Mouse (Mus musculus) heart, postnatal 0 days (tissue): ENCODE data around the gene Adat1. TPM values are rescaled to one million over a fixed set of nuclear protein-coding genes. Genes with fewer than 3 reads are reported as not detected.
A peak's percentile ranks its signal among the peaks of the same experiment; 100 is the strongest.

ENCODE experiments used
- ATAC-seq: fragments of 200-750 bp; cut with Nextera tagmentation; 2 replicates; pipeline ENCODE4 v1.8.0; 2017; ENCODE audit warnings: low read depth, moderate number of reproducible peaks, moderate library complexity; ENCODE audit not compliant: insufficient read depth
- DNase-seq: peaks from one replicate; pipeline ENCODE4 v3.0.0-alpha.2; 2016; ENCODE audit warnings: low spot score
- H3K27ac ChIP-seq: fragments of 300-500 bp; sonication (generic); 2 replicates; pipeline ENCODE4 v1.5.1; 2014; ENCODE audit warnings: low read depth, mild to moderate bottlenecking
- H3K27me3 ChIP-seq: fragments of 300-500 bp; sonication (generic); 2 replicates; pipeline ENCODE4 v1.6.1; 2014; ENCODE audit warnings: low read length, mixed read lengths; ENCODE audit not compliant: control insufficient read depth, insufficient read depth
- H3K36me3 ChIP-seq: fragments of 300-500 bp; sonication (generic); replicated peaks from 2 replicates; pipeline ENCODE4 v1.6.1; 2014; ENCODE audit warnings: low read length, mixed read lengths; ENCODE audit not compliant: control insufficient read depth, insufficient read depth
- H3K4me1 ChIP-seq: fragments of 300-500 bp; sonication (generic); 2 replicates; pipeline ENCODE4 v1.6.1; 2014; ENCODE audit warnings: antibody characterized with exemption; ENCODE audit not compliant: control insufficient read depth, insufficient read depth
- H3K4me2 ChIP-seq: fragments of 300-500 bp; sonication (generic); 2 replicates; pipeline ENCODE4 v1.6.1; 2014; ENCODE audit warnings: low read depth, mild to moderate bottlenecking, low read length, moderate library complexity
- H3K4me3 ChIP-seq: fragments of 300-500 bp; sonication (generic); 2 replicates; pipeline ENCODE4 v1.5.1; 2014; ENCODE audit warnings: low read depth, low read length
- H3K9ac ChIP-seq: fragments of 300-500 bp; sonication (generic); replicated peaks from 2 replicates; pipeline ENCODE4 v1.6.1; 2014; ENCODE audit warnings: low read depth, low read length, mixed read lengths
- H3K9me3 ChIP-seq: fragments of 300-500 bp; sonication (generic); replicated peaks from 2 replicates; pipeline ENCODE4 v1.6.1; 2016; ENCODE audit warnings: low read length; ENCODE audit not compliant: control insufficient read depth
- CTCF ChIP-seq: IDR thresholded peaks from 2 replicates; pipeline ENCODE4 v1.5.1; 2016; ENCODE audit warnings: antibody characterized with exemption, control low read depth, low read depth
- EP300 ChIP-seq: IDR thresholded peaks from 2 replicates; pipeline ENCODE4 v1.6.1; 2016; ENCODE audit warnings: antibody characterized with exemption, low read depth
- WGBS: fragments of 180-500 bp; shearing (Covaris S2); extraction: QIAGEN DNeasy Blood & Tissue Kit; methylation state at CpG from one replicate; pipeline ENCODE4 v1.1.7; 2014; 5-methylcytosine and 5-hydroxymethylcytosine counted together
- polyA plus RNA-seq: library from polyadenylated mRNA; unstranded; fragments of >200 nt; fragmentation: Nextera tagmentation; extraction: Ambion mirVana; gene quantifications from 2 replicates; pipeline ENCODE4 v1.2.1, GENCODE M21; 2015
- total RNA-seq: library from RNA; depleted of rRNA; stranded (reverse); fragments of >200 nt; gene quantifications from 2 replicates; pipeline ENCODE4 v1.2.3, GENCODE M21; 2014; ENCODE audit warnings: low replicate concordance

The Adat1 gene
- total and polyA plus RNA-seq, 2 experiments from 2014 or later: 2.0 to 2.4 TPM

GRCm38 (mm10) chr8:112005601-112006000 lies 13.5 kb upstream of the Adat1 start:
- Histone ChIP-seq H3K4me2 (no peak overlapping the region), H3K36me3 (peaks cover 42% of the 10 kb centered on the region), H3K9me3 (no peaks in the 10 kb centered on the region), H3K4me1 (peaks cover 6% of the 10 kb centered on the region), H3K4me3 (no peak overlapping the region), H3K27me3 (no peaks in the 10 kb centered on the region), H3K9ac (no peak overlapping the region), H3K27ac (no peak overlapping the region)
- 84% methylated on average over 6 of the region's 6 CpGs for WGBS
- no peak for ATAC-seq
- no peak for TF ChIP-seq CTCF
- no peak for TF ChIP-seq EP300
- no peak for DNase-seq

GRCm38 (mm10) chr8:112004754-112005153 lies 12.7 kb upstream of the Adat1 start:
- no peak overlapping the region for H3K27ac ChIP-seq
- no peak overlapping the region for H3K9ac ChIP-seq
- no peaks in the 10 kb centered on the region; the same call in 1 of the 2 replicates for H3K4me1 ChIP-seq
- DNase-seq (no peak), ATAC-seq (no peak)
- no peak for TF ChIP-seq CTCF
- H3K4me3 ChIP-seq: no peak overlapping the region
- H3K36me3 ChIP-seq: peaks cover 51% of the 10 kb centered on the region
- no peaks in the 10 kb centered on the region for H3K9me3 ChIP-seq
- no peaks in the 10 kb centered on the region for H3K27me3 ChIP-seq
- H3K4me2 ChIP-seq: no peak overlapping the region

GRCm38 (mm10) chr8:111992703-111993039 lies 569 bp upstream of the Adat1 start:
- H3K4me3 ChIP-seq: no peak overlapping the region
- H3K36me3 ChIP-seq: peaks cover 62% of the 10 kb centered on the region
- H3K9ac ChIP-seq: no peak overlapping the region
- ATAC-seq (no peak), DNase-seq (no peak)
- H3K4me1 ChIP-seq: no peaks in the 10 kb centered on the region
- TF ChIP-seq EP300: no peak
- TF ChIP-seq CTCF: no peak
- no peaks in the 10 kb centered on the region for H3K9me3 ChIP-seq
- H3K27ac ChIP-seq: no peak overlapping the region
- no peaks in the 10 kb centered on the region for H3K27me3 ChIP-seq
- H3K4me2 ChIP-seq: no peak overlapping the region
- WGBS: 71% methylated on average over 3 of the region's 3 CpGs

DNA sequence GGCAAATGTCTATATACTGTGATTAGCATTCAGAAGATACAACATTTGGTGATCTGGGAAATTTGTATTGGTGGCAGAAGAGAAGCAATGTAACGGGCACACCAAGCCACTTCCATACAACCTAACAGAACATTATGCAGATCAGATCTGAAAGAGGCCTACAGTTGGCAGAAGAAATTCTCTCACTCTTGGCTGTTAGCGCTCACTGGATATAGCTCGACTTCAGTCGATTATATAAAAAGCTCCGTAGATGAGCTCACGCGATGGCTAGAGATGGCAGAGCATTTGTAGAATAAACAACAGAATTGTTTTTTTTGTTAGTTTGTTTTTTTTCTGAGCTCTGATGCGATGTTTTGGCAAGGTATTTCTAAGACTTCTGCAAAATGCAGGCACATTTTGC lies 824 bp downstream of the Adat1 start:
- whole genome bisulfite sequencing: 53% methylated on average over 8 of the region's 8 CpGs

DNA sequence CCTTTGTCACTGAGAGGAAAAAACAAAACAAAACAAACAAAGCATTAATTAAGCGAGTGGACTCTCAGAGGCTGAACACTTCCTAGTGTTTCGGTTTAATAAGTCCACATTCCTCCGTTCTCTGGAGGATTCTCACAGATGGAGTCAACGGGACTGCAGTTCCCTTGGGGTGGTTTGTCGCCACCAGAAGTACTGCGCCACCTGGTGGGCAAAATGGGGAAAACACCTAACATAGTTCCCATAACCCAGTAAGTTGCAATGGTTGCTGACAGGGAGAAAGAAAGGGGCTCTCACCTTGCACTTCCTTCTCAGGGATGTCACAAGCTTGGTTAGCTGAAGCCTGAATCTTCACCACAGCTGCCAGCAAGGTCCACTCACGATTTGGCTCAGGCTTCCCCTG lies 2.2 kb downstream of the Adat1 start:
- Histone ChIP-seq H3K27me3 (no peaks in the 10 kb centered on the region), H3K4me1 (no peaks in the 10 kb centered on the region), H3K9me3 (no peaks in the 10 kb centered on the region), H3K4me2 (no peak overlapping the region), H3K9ac (no peak overlapping the region), H3K4me3 (no peak overlapping the region), H3K36me3 (peaks cover 45% of the 10 kb centered on the region), H3K27ac (no peak overlapping the region)
- WGBS: 15% methylated on average over 7 of the region's 7 CpGs
- DNase-seq: peak; percentile 58
- TF ChIP-seq CTCF: peak; percentile 88
- TF ChIP-seq EP300: no peak
- no peak for ATAC-seq

More for the DNA sequence above, 824 bp downstream of the Adat1 start:
- Histone ChIP-seq H3K4me3 (peak overlapping the region; percentile 80), H3K9ac (peak overlapping the region; percentile 66; the same call in 1 of the 2 replicates), H3K9me3 (no peaks in the 10 kb centered on the region), H3K27me3 (no peaks in the 10 kb centered on the region), H3K36me3 (peaks cover 54% of the 10 kb centered on the region), H3K4me1 (no peaks in the 10 kb centered on the region), H3K4me2 (peak overlapping the region; percentile 94), H3K27ac (no peak overlapping the region)
- no peak for DNase-seq
- ATAC-seq: no peak
- TF ChIP-seq EP300 (no peak), CTCF (no peak)

- WGBS: 30% methylated on average over 10 of the region's 10 CpGs
- Histone ChIP-seq H3K36me3 (peaks cover 47% of the 10 kb centered on the region), H3K9ac (no peak overlapping the region), H3K4me3 (no peak overlapping the region), H3K27ac (no peak overlapping the region), H3K9me3 (no peaks in the 10 kb centered on the region), H3K27me3 (no peaks in the 10 kb centered on the region), H3K4me2 (no peak overlapping the region), H3K4me1 (no peaks in the 10 kb centered on the region)
- DNase-seq (no peak), ATAC-seq (no peak)
- no peak for TF ChIP-seq EP300
- TF ChIP-seq CTCF: no peak
Measured at GRCm38 (mm10) chr8:111984511-111984910, 7.6 kb downstream of the Adat1 start.
